16 mouse cellular contexts compared by ENCODE assay signal in the genomic region with DNA sequence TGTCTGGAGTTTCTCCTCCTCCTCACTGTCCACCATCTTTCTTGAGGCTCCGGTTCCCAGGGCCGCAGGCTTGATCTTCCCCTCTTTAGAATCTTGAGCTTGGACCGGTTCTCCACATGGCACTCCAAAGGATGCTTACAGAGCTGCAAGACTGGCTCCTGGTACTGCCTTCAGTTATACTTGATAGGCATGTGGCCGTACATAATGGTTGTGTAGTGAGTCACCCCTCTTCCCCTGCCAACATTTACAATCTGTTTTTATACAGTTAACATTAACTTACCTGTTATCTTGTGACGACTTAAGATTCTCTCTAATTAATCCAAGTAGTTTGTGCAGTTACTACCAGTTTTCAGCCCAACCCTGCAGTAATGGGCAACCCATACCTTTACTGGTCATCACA.
"Had no signal": no experiment of that assay in that cellular context is flagged by ENCODE, and none has a peak within 500 bp of the region (broad histone marks: within the 10 kb centered on the region; RNA-seq: fewer than 3 reads in every experiment).

No protein-coding gene starts in this region.

- H3K4me1 ChIP-seq: neural tube, embryonic 13.5 days; neural tube, embryonic 15.5 days; stomach, embryonic 15.5 days had no signal

- H3K4me2 ChIP-seq: neural tube, embryonic 13.5 days; neural tube, embryonic 15.5 days; stomach, embryonic 15.5 days had no signal

- H3K9me3 ChIP-seq: neural tube, embryonic 13.5 days; neural tube, embryonic 15.5 days; stomach, embryonic 15.5 days had no signal

- H3K36me3 ChIP-seq: neural tube, embryonic 13.5 days; neural tube, embryonic 15.5 days; stomach, embryonic 15.5 days had no signal

- H3K27ac ChIP-seq: neural tube, embryonic 13.5 days; neural tube, embryonic 15.5 days; stomach, embryonic 15.5 days; stomach, postnatal 0 days had no signal

- H3K4me3 ChIP-seq: neural tube, embryonic 13.5 days; neural tube, embryonic 15.5 days; stomach, embryonic 15.5 days had no signal

- H3K27me3 ChIP-seq: neural tube, embryonic 13.5 days; neural tube, embryonic 15.5 days; stomach, embryonic 15.5 days had no signal

- DNase-seq: retina, postnatal 1 day; right cerebral cortex, adult 18-20 months; right cerebral cortex, postnatal 14 days; right cerebral cortex, postnatal 25 days; right cerebral cortex, postnatal 4 days; spleen, adult 18-20 months; thymus, adult 18-20 months; thymus, adult 2 months; thymus, postnatal 14 days; thymus, postnatal 25 days; thymus, postnatal 36 days; thymus, postnatal 4 days had no signal

- H3K9ac ChIP-seq: neural tube, embryonic 13.5 days; neural tube, embryonic 15.5 days; stomach, embryonic 15.5 days had no signal
